Mouse (Mus musculus): ENCODE results near the gene Sgpp1.

GRCm38 (mm10) chr12:75753730-75754129 is 18.2 kb upstream of the Sgpp1 start:
- TF ChIP-seq CTCF (IDR thresholded peaks at IDR 0.05; ENCODE audit: low read depth) (no peak), EP300 (IDR thresholded peaks at IDR 0.05; ENCODE audit: low read depth) (no peak)

Data from heart, postnatal 0 days (tissue).